Mouse (Mus musculus): ENCODE measurements at regions not wholly inside any gene's neighbourhood (a gene's known extent, or its start where the extent isn't known, plus 50 kb on each side); places are given as distances from the start of the nearest gene placed in this dataset.

GRCm38 (mm10) chr5:12914395-12914794 is 210.8 kb upstream of the Sema3a start:
- in situ Hi-C loops (cut with MboI; ENCODE audit: low pct_ligation_motif_present, low pct_unique_long_range_greater_than_20kb, low sequenced_read_pairs): no loop called here
- no peak overlapping the region for H3K4me3 ChIP-seq (replicated peaks in 1 of 3; ENCODE audit: low read depth in 2 of 3, low read length in 2 of 3, poor library complexity in 1 of 3)
- no peaks in the 10 kb centered on the region for H3K36me3 ChIP-seq (replicated peaks in 1 of 2; ENCODE audit: control insufficient read depth in 1 of 2, insufficient read depth in 1 of 2, low read length in 1 of 2)
- peaks cover 16% of the 10 kb centered on the region for H3K9me3 ChIP-seq (replicated peaks; ENCODE audit: low read length)
- H3K27me3 ChIP-seq (replicated peaks): no peaks in the 10 kb centered on the region
- no peak for DNase-seq (ENCODE audit: extremely low read depth)
- no peak overlapping the region for H3K4me2 ChIP-seq (ENCODE audit: insufficient read depth, low read depth, poor library complexity, severe bottlenecking)
- dilution Hi-C loops (cut with MboI; ENCODE audit: extremely low pct_ligation_motif_present, extremely low pct_unique_long_range_greater_than_20kb, low sequenced_read_pairs): no loop called here
- no peak overlapping the region for H3K27ac ChIP-seq (ENCODE audit: insufficient read depth, low read depth)
- no peak overlapping the region for H3K9ac ChIP-seq (ENCODE audit: insufficient read depth, low read depth)
- no peaks in the 10 kb centered on the region for H3K4me1 ChIP-seq (ENCODE audit: control insufficient read depth in 1 of 2, insufficient read depth in 2 of 2)
- TF ChIP-seq KAT2A (IDR thresholded peaks at IDR 0.05; ENCODE audit: insufficient replicate concordance, low read length) (no peak), ZNF384 (IDR thresholded peaks at IDR 0.05; ENCODE audit: low read depth, low read length) (no peak), MXI1 (IDR thresholded peaks at IDR 0.05; ENCODE audit: low read depth, low read length) (no peak), CHD1 (IDR thresholded peaks at IDR 0.05; ENCODE audit: low read depth, low read length) (no peak), ZKSCAN1 (IDR thresholded peaks at IDR 0.05; ENCODE audit: borderline replicate concordance, low read depth, low read length) (no peak), USF2 (conservative IDR thresholded peaks at IDR 0.05; ENCODE audit: low read depth, low read length) (no peak), RCOR1 (conservative IDR thresholded peaks at IDR 0.05; ENCODE audit: low read depth, low read length) (no peak), CTCF (conservative IDR thresholded peaks at IDR 0.05 in 1 of 2, IDR thresholded peaks at IDR 0.05 in 1 of 2; ENCODE audit: low read depth in 2 of 2, low read length in 2 of 2) (no peak), TBP (conservative IDR thresholded peaks at IDR 0.05; ENCODE audit: low read depth, low read length) (no peak)
- H3K79me2 ChIP-seq (replicated peaks; ENCODE audit: control insufficient read depth, extremely low read depth, insufficient read depth, poor library complexity, severe bottlenecking): no peaks in the 10 kb centered on the region

DNA sequence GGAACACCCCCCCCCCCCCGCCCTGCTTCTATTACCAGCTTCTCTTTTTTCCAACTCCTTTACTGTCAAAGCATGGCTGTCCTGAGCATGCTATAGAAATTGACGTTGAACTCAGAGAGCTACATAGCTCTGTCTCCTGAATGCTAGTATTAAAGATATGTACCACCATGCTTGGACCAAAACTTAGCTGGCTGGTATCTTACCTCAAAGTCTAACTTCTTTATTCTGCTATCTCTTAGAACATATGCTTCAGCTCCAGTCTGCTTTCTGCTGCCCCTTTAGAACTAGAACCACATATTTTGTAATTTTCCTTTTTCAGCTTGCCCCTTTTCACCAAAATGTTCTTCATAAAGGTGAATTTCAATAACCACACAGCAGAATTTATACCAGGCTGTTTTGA is 205.9 kb upstream of the Sema3a start:
- H3K9ac ChIP-seq (ENCODE audit: insufficient read depth, low read depth): no peak overlapping the region

GRCm38 (mm10) chr5:12922889-12923288 is 202.3 kb upstream of the Sema3a start:
- H3K4me2 ChIP-seq (ENCODE audit: insufficient read depth, low read depth, poor library complexity, severe bottlenecking): no peak overlapping the region
- H3K36me3 ChIP-seq (replicated peaks in 1 of 2; ENCODE audit: control insufficient read depth in 1 of 2, insufficient read depth in 1 of 2, low read length in 1 of 2): no peaks in the 10 kb centered on the region
- H3K4me1 ChIP-seq (ENCODE audit: control insufficient read depth in 1 of 2, insufficient read depth in 2 of 2): no peaks in the 10 kb centered on the region
- H3K27me3 ChIP-seq (replicated peaks): no peaks in the 10 kb centered on the region
- H3K4me3 ChIP-seq (replicated peaks in 1 of 3; ENCODE audit: low read depth in 2 of 3, low read length in 2 of 3, poor library complexity in 1 of 3): no peak overlapping the region
- dilution Hi-C loops (cut with MboI; ENCODE audit: extremely low pct_ligation_motif_present, extremely low pct_unique_long_range_greater_than_20kb, low sequenced_read_pairs) (no loop called here), in situ Hi-C loops (cut with MboI; ENCODE audit: low pct_ligation_motif_present, low pct_unique_long_range_greater_than_20kb, low sequenced_read_pairs) (no loop called here)
- TF ChIP-seq GABPA (IDR thresholded peaks at IDR 0.05; ENCODE audit: insufficient replicate concordance, low read depth, low read length) (no peak), MAFK (IDR thresholded peaks at IDR 0.05; ENCODE audit: insufficient replicate concordance, low read length) (no peak), NELFE (IDR thresholded peaks at IDR 0.05; ENCODE audit: low read depth, low read length) (no peak)
- H3K27ac ChIP-seq (ENCODE audit: insufficient read depth, low read depth): no peak overlapping the region
- H3K9ac ChIP-seq (ENCODE audit: insufficient read depth, low read depth): no peak overlapping the region
- H3K79me2 ChIP-seq (replicated peaks; ENCODE audit: control insufficient read depth, extremely low read depth, insufficient read depth, poor library complexity, severe bottlenecking): no peaks in the 10 kb centered on the region
- DNase-seq (ENCODE audit: extremely low read depth): no peak
- H3K9me3 ChIP-seq (replicated peaks; ENCODE audit: low read length): peaks cover 22% of the 10 kb centered on the region

More for the DNA sequence above, 205.9 kb upstream of the Sema3a start:
- Histone ChIP-seq H3K4me1 (ENCODE audit: control insufficient read depth in 1 of 2, insufficient read depth in 2 of 2) (no peaks in the 10 kb centered on the region), H3K79me2 (replicated peaks; ENCODE audit: control insufficient read depth, extremely low read depth, insufficient read depth, poor library complexity, severe bottlenecking) (no peaks in the 10 kb centered on the region), H3K36me3 (replicated peaks in 1 of 2; ENCODE audit: control insufficient read depth in 1 of 2, insufficient read depth in 1 of 2, low read length in 1 of 2) (no peaks in the 10 kb centered on the region), H3K27me3 (replicated peaks) (no peaks in the 10 kb centered on the region), H3K4me3 (replicated peaks in 1 of 3; ENCODE audit: low read depth in 2 of 3, low read length in 2 of 3, poor library complexity in 1 of 3) (no peak overlapping the region), H3K9me3 (replicated peaks; ENCODE audit: low read length) (peaks cover 17% of the 10 kb centered on the region), H3K4me2 (ENCODE audit: insufficient read depth, low read depth, poor library complexity, severe bottlenecking) (no peak overlapping the region), H3K27ac (ENCODE audit: insufficient read depth, low read depth) (no peak overlapping the region)
- no peak for DNase-seq (ENCODE audit: extremely low read depth)
- dilution Hi-C loops (cut with MboI; ENCODE audit: extremely low pct_ligation_motif_present, extremely low pct_unique_long_range_greater_than_20kb, low sequenced_read_pairs) (no loop called here), in situ Hi-C loops (cut with MboI; ENCODE audit: low pct_ligation_motif_present, low pct_unique_long_range_greater_than_20kb, low sequenced_read_pairs) (no loop called here)
- TF ChIP-seq NRF1 (IDR thresholded peaks at IDR 0.05; ENCODE audit: low read depth, low read length): no peak
- TF ChIP-seq JUND (conservative IDR thresholded peaks at IDR 0.05; ENCODE audit: low read depth, low read length): no peak
- no peak for TF ChIP-seq GABPA (IDR thresholded peaks at IDR 0.05; ENCODE audit: insufficient replicate concordance, low read depth, low read length)
- TF ChIP-seq SMC3 (IDR thresholded peaks at IDR 0.05; ENCODE audit: low read depth, low read length): no peak
- no peak for TF ChIP-seq ZC3H11A (IDR thresholded peaks at IDR 0.05; ENCODE audit: low read depth, low read length)
- TF ChIP-seq RAD21 (IDR thresholded peaks at IDR 0.05; ENCODE audit: low read depth, low read length): no peak
- no peak for TF ChIP-seq E2F4 (IDR thresholded peaks at IDR 0.05; ENCODE audit: insufficient replicate concordance, low read depth, low read length)
- no peak for TF ChIP-seq TCF12 (IDR thresholded peaks at IDR 0.05; ENCODE audit: low read depth, low read length)
- TF ChIP-seq HCFC1 (IDR thresholded peaks at IDR 0.05; ENCODE audit: low read depth, low read length): no peak
- no peak for TF ChIP-seq ZKSCAN1 (IDR thresholded peaks at IDR 0.05; ENCODE audit: borderline replicate concordance, low read depth, low read length)
- no peak for TF ChIP-seq MEF2A (IDR thresholded peaks at IDR 0.05; ENCODE audit: borderline replicate concordance, low read depth, low read length)
- TF ChIP-seq MXI1 (IDR thresholded peaks at IDR 0.05; ENCODE audit: low read depth, low read length): no peak
- TF ChIP-seq CHD1 (IDR thresholded peaks at IDR 0.05; ENCODE audit: low read depth, low read length): no peak
- TF ChIP-seq POLR2AphosphoS2 (IDR thresholded peaks at IDR 0.05; ENCODE audit: low read depth, low read length): no peak
- TF ChIP-seq EP300 (IDR thresholded peaks at IDR 0.05; ENCODE audit: low read length): no peak
- TF ChIP-seq RCOR1 (conservative IDR thresholded peaks at IDR 0.05; ENCODE audit: low read depth, low read length): no peak

Measured in CH12.LX (cell line).